Mouse (Mus musculus) liver, adult 2 months (tissue): ENCODE measurements at regions not wholly inside any gene's neighbourhood (a gene's known extent, or its start where the extent isn't known, plus 50 kb on each side); places are given as distances from the start of the nearest gene placed in this dataset.

Experiments used
- DNase-seq: peaks from one replicate; pipeline ENCODE4 v3.0.0-alpha.2; 2011; ENCODE audit warnings: low read depth, low spot score; ENCODE audit errors: extremely low read depth
- H3K27ac ChIP-seq: fragments of 200-500 bp; replicated peaks from 2 replicates; pipeline ENCODE4 v1.5.1; 2012; ENCODE audit warnings: low read depth, mild to moderate bottlenecking, control low read depth, inconsistent platforms, low read length; ENCODE audit not compliant: insufficient read depth
- H3K27me3 ChIP-seq: fragments of 200-500 bp; 2 replicates; pipeline ENCODE4 v1.6.1; 2012; ENCODE audit warnings: mild to moderate bottlenecking, moderate library complexity, low read length, inconsistent platforms; ENCODE audit not compliant: control insufficient read depth, insufficient read depth
- H3K36me3 ChIP-seq: fragments of 200-500 bp; 2 replicates; pipeline ENCODE4 v1.6.1; 2012; ENCODE audit warnings: low read length, inconsistent platforms; ENCODE audit not compliant: control insufficient read depth, insufficient read depth
- H3K4me1 ChIP-seq: fragments of 200-500 bp; 2 replicates; pipeline ENCODE4 v1.6.1; 2011; ENCODE audit warnings: low read length; ENCODE audit not compliant: control insufficient read depth, insufficient read depth
- H3K4me3 ChIP-seq: fragments of 200-500 bp; 2 replicates; pipeline ENCODE4 v1.5.1; 2011; ENCODE audit warnings: low read depth, mild to moderate bottlenecking, control low read depth, low read length, moderate library complexity; ENCODE audit not compliant: insufficient read depth
- H3K79me2 ChIP-seq: fragments of 200-500 bp; 2 replicates; pipeline ENCODE4 v1.6.1; 2012; ENCODE audit warnings: inconsistent platforms, mild to moderate bottlenecking, low read length, moderate library complexity; ENCODE audit not compliant: control insufficient read depth, insufficient read depth
- H3K9ac ChIP-seq: fragments of 200-500 bp; 2 replicates; pipeline ENCODE4 v1.6.1; 2012; ENCODE audit warnings: low read depth, mild to moderate bottlenecking, control low read depth, inconsistent platforms, low read length
- CTCF ChIP-seq: fragments of 200-500 bp; IDR thresholded peaks from 2 replicates; pipeline ENCODE4 v1.5.1; 2011; ENCODE audit warnings: low read depth, low read length, control low read depth
- POLR2A ChIP-seq: fragments of 200-500 bp; IDR thresholded peaks from 2 replicates; pipeline ENCODE4 v1.6.1; 2011; ENCODE audit warnings: low read length, control low read depth; ENCODE audit not compliant: insufficient read depth; ENCODE audit errors: extremely low read depth
- WGBS: fragments of 180-500 bp; shearing (Covaris S2); methylation state at CpG from one replicate; pipeline ENCODE4 v1.1.7; 2018; 5-methylcytosine and 5-hydroxymethylcytosine counted together

- no peak for DNase-seq
- no peaks in the 10 kb centered on the region for H3K4me1 ChIP-seq
- H3K4me3 ChIP-seq, result no peak overlapping the region
- H3K36me3 ChIP-seq, result no peaks in the 10 kb centered on the region
- TF ChIP-seq POLR2A (no peak), CTCF (no peak)
- H3K79me2 ChIP-seq, result no peaks in the 10 kb centered on the region
- no peak overlapping the region for H3K27ac ChIP-seq
- 68% methylated on average over 3 of the region's 3 CpGs for WGBS
- H3K27me3 ChIP-seq, result no peaks in the 10 kb centered on the region
- no peak overlapping the region for H3K9ac ChIP-seq
Observed at GRCm38 (mm10) chr12:42457655-42458054, 971.4 kb upstream of the Lrrn3 start.

GRCm38 (mm10) chr12:42435616-42436015, 949.4 kb upstream of the Lrrn3 start:
- no peak overlapping the region for H3K9ac ChIP-seq
- H3K4me1 ChIP-seq, result peaks cover 4% of the 10 kb centered on the region; the same call in 1 of the 2 replicates
- H3K36me3 ChIP-seq, result no peaks in the 10 kb centered on the region
- no peak overlapping the region for H3K27ac ChIP-seq
- DNase-seq, result peak; percentile 94
- H3K27me3 ChIP-seq, result no peaks in the 10 kb centered on the region
- H3K79me2 ChIP-seq, result no peaks in the 10 kb centered on the region
- TF ChIP-seq POLR2A (no peak), CTCF (no peak)
- WGBS, result 20% methylated on average over 6 of the region's 6 CpGs
- H3K4me3 ChIP-seq, result no peak overlapping the region

DNA sequence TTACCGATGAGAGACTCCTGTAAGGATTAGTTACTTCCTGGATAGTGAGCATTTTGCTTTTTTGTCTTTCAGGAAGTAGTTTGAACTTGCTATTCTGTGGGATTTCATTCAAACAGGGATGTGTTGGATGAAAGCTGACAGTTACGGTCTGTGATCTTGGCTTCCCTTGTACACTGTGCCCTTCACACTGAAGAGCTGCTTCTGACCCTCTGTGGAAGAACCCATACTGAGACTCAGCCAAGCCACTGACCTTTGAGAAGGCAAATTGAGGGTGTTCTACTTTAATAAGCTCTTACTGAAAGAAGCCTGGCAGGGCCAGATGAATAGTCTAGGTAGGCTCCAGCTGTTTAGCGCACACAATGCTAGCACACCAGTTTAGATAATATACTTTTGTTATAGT, 941.2 kb upstream of the Lrrn3 start:
- DNase-seq, result no peak
- H3K36me3 ChIP-seq, result no peaks in the 10 kb centered on the region
- TF ChIP-seq CTCF (no peak), POLR2A (no peak)
- no peaks in the 10 kb centered on the region for H3K27me3 ChIP-seq
- no peak overlapping the region for H3K4me3 ChIP-seq
- no peaks in the 10 kb centered on the region for H3K4me1 ChIP-seq
- no peaks in the 10 kb centered on the region for H3K79me2 ChIP-seq
- no peak overlapping the region for H3K9ac ChIP-seq
- 91% methylated on average over 3 of the region's 3 CpGs for WGBS
- H3K27ac ChIP-seq, result no peak overlapping the region
